Mouse (Mus musculus) heart, embryonic 14.5 days (tissue): ENCODE measurements around the gene 4921507P07Rik. TPM values are rescaled to one million over a fixed set of nuclear protein-coding genes. Genes with fewer than 3 reads are reported as not detected.
A peak's percentile ranks its signal among the peaks of the same experiment; 100 is the strongest.
"Not testable (repeated sequence)": the region's sequence is repeated elsewhere in the genome, so short reads cannot be mapped to it uniquely, and the experiment has no call there.

Experiments used
- ATAC-seq: fragments of 200-750 bp; cut with Nextera tagmentation; 2 replicates; pipeline ENCODE4 v1.8.0; 2017; ENCODE audit warnings: low read depth, moderate TSS enrichment; ENCODE audit not compliant: insufficient number of reproducible peaks, insufficient read depth, low FRiP score
- H3K27ac ChIP-seq, 2 experiments: fragments of 200-500 bp in 1 of 2; fragments of 300-500 bp in 1 of 2; sonication (generic) in 1 of 2; replicated peaks in 1 of 2; 2 replicates each; pipeline ENCODE4 v1.5.1; 2012 to 2014; ENCODE audit warnings: low read depth in 2 of 2, low read length in 2 of 2, control low read depth in 1 of 2, mild to moderate bottlenecking in 1 of 2, mixed read lengths in 1 of 2; ENCODE audit not compliant: control insufficient read depth in 1 of 2, insufficient read depth in 1 of 2
- H3K27me3 ChIP-seq: fragments of 300-500 bp; sonication (generic); 2 replicates; pipeline ENCODE4 v1.6.1; 2014; ENCODE audit warnings: mild to moderate bottlenecking, low read length, control low read depth; ENCODE audit not compliant: control insufficient read depth, insufficient read depth
- H3K36me3 ChIP-seq: fragments of 300-500 bp; sonication (generic); 2 replicates; pipeline ENCODE4 v1.6.1; 2014; ENCODE audit warnings: mild to moderate bottlenecking, control low read depth, low read length, mixed read lengths; ENCODE audit not compliant: control insufficient read depth, insufficient read depth
- H3K4me1 ChIP-seq, 2 experiments: fragments of 200-500 bp in 1 of 2; fragments of 300-500 bp in 1 of 2; sonication (generic) in 1 of 2; 2 replicates each; pipeline ENCODE4 v1.6.1; 2012 to 2014; ENCODE audit warnings: low read length in 2 of 2, control low read depth in 1 of 2, mixed read lengths in 1 of 2; ENCODE audit not compliant: control insufficient read depth in 2 of 2, insufficient read depth in 2 of 2
- H3K4me2 ChIP-seq: fragments of 300-500 bp; sonication (generic); 2 replicates; pipeline ENCODE4 v1.6.1; 2014; ENCODE audit warnings: mild to moderate bottlenecking, low read length
- H3K4me3 ChIP-seq, 2 experiments: fragments of 200-500 bp in 1 of 2; fragments of 300-500 bp in 1 of 2; sonication (generic) in 1 of 2; 2 replicates each; pipeline ENCODE4 v1.5.1; 2012 to 2014; ENCODE audit warnings: low read length in 2 of 2, mild to moderate bottlenecking in 2 of 2, control low read depth in 1 of 2, low read depth in 1 of 2, moderate library complexity in 1 of 2; ENCODE audit not compliant: control insufficient read depth in 1 of 2, insufficient read depth in 1 of 2
- H3K9ac ChIP-seq: fragments of 300-500 bp; sonication (generic); 2 replicates; pipeline ENCODE4 v1.6.1; 2014; ENCODE audit warnings: mild to moderate bottlenecking, low read length
- H3K9me3 ChIP-seq: fragments of 300-500 bp; sonication (generic); 2 replicates; pipeline ENCODE4 v1.6.1; 2016; ENCODE audit warnings: low read length, control low read depth; ENCODE audit not compliant: control insufficient read depth
- WGBS: fragments of 180-500 bp; shearing (Covaris S2); extraction: QIAGEN DNeasy Blood & Tissue Kit; methylation state at CpG from one replicate; pipeline ENCODE4 v1.1.7; 2014; 5-methylcytosine and 5-hydroxymethylcytosine counted together
- polyA plus RNA-seq: library from polyadenylated mRNA; unstranded; fragments of >200 nt; fragmentation: Nextera tagmentation; extraction: Ambion mirVana; gene quantifications from 2 replicates; pipeline ENCODE4 v1.2.1, GENCODE M21; 2014

4921507P07Rik gene
- 0.59 and 0.62 TPM in 2 replicates for polyA plus RNA-seq

GRCm38 (mm10) chr6:50596301-50597211 is at the start of gene 4921507P07Rik:
4921507P07Rik (minus strand) TSS chr6:50596632.
- Histone ChIP-seq H3K4me1 (peaks cover 9 to 17% of the 10 kb centered on the region in 2 experiments), H3K27me3 (no peaks in the 10 kb centered on the region), H3K9ac (peak within 1 kb of the TSS; percentile 76), H3K9me3 (no peaks in the 10 kb centered on the region), H3K4me3 (peak within 1 kb of the TSS; percentile 65), H3K4me2 (peak within 1 kb of the TSS; percentile 100), H3K36me3 (no peaks in the 10 kb centered on the region), H3K27ac (0 out of 4 replicates have a peak within 1 kb of the TSS, but pooled peaks of 1 of the 2 experiments have one; percentile 6)
- WGBS: under 1% methylated on average over 61 of the region's 62 CpGs
- peak; percentile 98 for ATAC-seq

GRCm38 (mm10) chr6:50644701-50645100 is 48.3 kb upstream of the 4921507P07Rik start:
- Histone ChIP-seq H3K4me1 (peaks cover 0 to under 1% of the 10 kb centered on the region in 2 experiments; a peak in 1 of 4 replicates), H3K27me3 (no peaks in the 10 kb centered on the region), H3K9me3 (no peaks in the 10 kb centered on the region), H3K4me3 (no peak overlapping the region), H3K4me2 (no peak overlapping the region), H3K9ac (no peak overlapping the region), H3K27ac (no peak overlapping the region), H3K36me3 (no peaks in the 10 kb centered on the region)
- 70% methylated on average over 3 of the region's 3 CpGs for WGBS
- no peak for ATAC-seq

GRCm38 (mm10) chr6:50641898-50642297 is 45.5 kb upstream of the 4921507P07Rik start:
- Histone ChIP-seq H3K4me2 (no peak overlapping the region), H3K27me3 (no peaks in the 10 kb centered on the region), H3K36me3 (no peaks in the 10 kb centered on the region), H3K27ac (no peak overlapping the region), H3K9me3 (no peaks in the 10 kb centered on the region), H3K4me1 (peaks cover 0 to 2% of the 10 kb centered on the region in 2 experiments; a peak in 1 of 4 replicates), H3K4me3 (no peak overlapping the region), H3K9ac (no peak overlapping the region)
- ATAC-seq: no peak
- 68% methylated on average over 5 of the region's 5 CpGs for WGBS

- no peak overlapping the region for H3K27ac ChIP-seq
- H3K4me1 ChIP-seq: peaks cover 0 to 2% of the 10 kb centered on the region in 2 experiments; a peak in 1 of 4 replicates
- no peaks in the 10 kb centered on the region for H3K27me3 ChIP-seq
- H3K9me3 ChIP-seq: no peaks in the 10 kb centered on the region
- H3K36me3 ChIP-seq: no peaks in the 10 kb centered on the region
- no peak overlapping the region for H3K4me3 ChIP-seq
- WGBS: 74% methylated on average over 4 of the region's 4 CpGs
- no peak for ATAC-seq
- no peak overlapping the region for H3K4me2 ChIP-seq
- H3K9ac ChIP-seq: no peak overlapping the region
These were observed 43.9 kb upstream of the 4921507P07Rik start for GRCm38 (mm10) chr6:50640377-50640776.

GRCm38 (mm10) chr6:50639656-50640055 is 43.2 kb upstream of the 4921507P07Rik start:
- Histone ChIP-seq H3K27ac (no peak overlapping the region), H3K36me3 (no peaks in the 10 kb centered on the region), H3K9ac (no peak overlapping the region), H3K27me3 (no peaks in the 10 kb centered on the region), H3K4me3 (no peak overlapping the region), H3K4me2 (no peak overlapping the region), H3K9me3 (peaks cover 4% of the 10 kb centered on the region; the same call in 1 of the 2 replicates), H3K4me1 (peaks cover 0 to 2% of the 10 kb centered on the region in 2 experiments; a peak in 1 of 4 replicates)
- 18% methylated on average over 2 of the region's 2 CpGs for WGBS
- no peak for ATAC-seq

GRCm38 (mm10) chr6:50626170-50626569 is 29.7 kb upstream of the 4921507P07Rik start:
- 78% methylated on average over 2 of the region's 2 CpGs for WGBS
- H3K4me2 ChIP-seq, H3K36me3 ChIP-seq, H3K9ac ChIP-seq, ATAC-seq, H3K27me3 ChIP-seq, H3K9me3 ChIP-seq, H3K4me3 ChIP-seq, H3K4me1 ChIP-seq, H3K27ac ChIP-seq: not testable (repeated sequence)

- H3K4me1 ChIP-seq, H3K27ac ChIP-seq, H3K9me3 ChIP-seq, H3K9ac ChIP-seq, H3K27me3 ChIP-seq, H3K4me2 ChIP-seq, H3K4me3 ChIP-seq, H3K36me3 ChIP-seq, ATAC-seq: not testable (repeated sequence)
- 95% methylated on average over 1 of the region's 1 CpGs for WGBS
These were observed 21.8 kb upstream of the 4921507P07Rik start for GRCm38 (mm10) chr6:50618273-50618672.
